Mouse (Mus musculus) kidney, postnatal 36 days (tissue): ENCODE data around the gene Olfr8.
"Not testable (repeated sequence)": the region's sequence is repeated elsewhere in the genome, so short reads cannot be mapped to it uniquely, and the experiment has no call there.

Source experiments
- DNase-seq, 2 experiments: peaks; one replicate each; pipeline ENCODE4 v3.0.0; 2021 to 2022; ENCODE audit warnings: mixed read lengths in 2 of 2

Olfr8 gene

DNA sequence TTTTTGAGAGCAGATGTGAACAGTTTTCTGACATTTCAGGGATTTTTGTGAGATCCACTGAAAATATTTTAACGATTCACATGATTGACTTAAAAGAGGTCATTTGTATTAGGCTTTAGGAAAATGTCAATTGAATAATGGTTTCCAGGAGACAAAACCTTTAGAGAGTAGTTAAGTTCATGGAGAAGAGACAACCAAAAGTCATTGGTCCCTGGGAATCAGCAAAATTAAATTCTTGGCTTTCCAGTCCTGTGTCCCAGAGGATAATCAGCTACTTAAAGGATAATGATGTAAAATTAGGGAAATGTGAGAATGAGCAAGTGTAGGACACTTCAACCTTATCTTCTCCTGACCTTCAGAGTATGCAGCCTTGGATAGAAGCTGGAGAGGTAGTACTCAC, at the start of gene Olfr8:
Gene Olfr8, plus strand, starts transcription at position 301 of the 400 bp plus-strand sequence.
- DNase-seq: not testable (repeated sequence)

DNA sequence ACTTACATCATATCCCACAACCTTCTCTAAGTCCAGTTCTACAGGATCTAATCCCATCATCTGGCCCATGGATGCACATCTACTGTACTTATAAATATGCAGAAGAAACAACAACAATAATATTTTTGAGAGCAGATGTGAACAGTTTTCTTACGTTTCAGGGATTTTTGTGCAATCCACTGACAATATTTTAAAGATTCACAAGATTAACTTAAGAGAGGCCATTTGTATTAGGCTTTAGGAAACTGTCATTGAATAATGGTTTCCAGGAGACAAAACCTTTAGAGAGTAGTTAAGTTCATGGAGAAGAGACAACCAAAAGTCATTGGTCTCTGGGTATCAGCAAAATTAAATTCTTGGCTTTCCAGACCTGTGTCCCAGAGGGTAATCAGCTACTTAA, 37.6 kb upstream of the Olfr8 start, which contains the start of gene Olfr1354:
Gene Olfr1354, plus strand, starts transcription at position 301 of the 400 bp plus-strand sequence.
- DNase-seq: not testable (repeated sequence)

DNA sequence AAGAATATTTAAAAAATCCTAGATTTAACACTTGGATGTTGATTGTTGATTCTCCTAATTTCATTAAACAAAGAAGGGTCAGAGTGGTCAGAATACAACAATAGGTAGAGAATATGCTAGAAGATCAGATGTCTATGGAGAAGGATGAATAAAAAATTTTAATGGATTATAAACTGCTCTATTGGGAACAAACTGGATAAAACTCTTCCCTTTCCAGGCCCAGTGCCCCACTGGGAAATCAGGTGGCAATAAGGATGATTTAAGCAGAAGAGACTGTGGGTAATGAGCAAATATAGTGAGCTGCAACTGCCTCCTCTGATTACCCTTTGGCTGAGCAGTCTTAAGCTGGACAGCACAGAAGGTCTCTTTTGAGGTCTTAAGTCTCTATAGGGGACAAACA, 12.6 kb downstream of the Olfr8 start, which contains the start of gene Olfr1353:
Gene Olfr1353, plus strand, starts transcription at position 301 of the 400 bp plus-strand sequence.
- DNase-seq: not testable (repeated sequence)

DNA sequence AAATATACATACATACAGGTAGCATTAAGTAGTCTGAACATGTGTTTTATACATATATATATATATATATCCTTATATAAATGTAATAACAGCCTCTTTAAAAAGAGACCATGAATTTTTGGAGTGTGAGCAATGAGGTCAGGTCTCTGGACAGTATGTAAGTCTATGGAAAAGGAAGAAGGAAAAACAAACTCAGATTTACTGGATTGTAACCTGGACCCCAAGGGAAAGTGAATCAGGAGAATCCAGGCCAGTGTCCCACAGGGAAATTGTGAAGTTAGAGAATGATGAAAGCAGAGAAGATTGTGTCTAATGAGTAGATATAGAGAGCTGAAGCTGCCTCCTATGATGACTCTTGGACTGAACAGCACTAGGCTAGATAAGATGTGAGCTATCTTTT, 30.3 kb downstream of the Olfr8 start, which contains the start of gene Olfr1352:
Gene Olfr1352, plus strand, starts transcription at position 301 of the 400 bp plus-strand sequence.
- DNase-seq: no peak
